ENCODE assay signal across 8 mouse cellular contexts in the genomic region with DNA sequence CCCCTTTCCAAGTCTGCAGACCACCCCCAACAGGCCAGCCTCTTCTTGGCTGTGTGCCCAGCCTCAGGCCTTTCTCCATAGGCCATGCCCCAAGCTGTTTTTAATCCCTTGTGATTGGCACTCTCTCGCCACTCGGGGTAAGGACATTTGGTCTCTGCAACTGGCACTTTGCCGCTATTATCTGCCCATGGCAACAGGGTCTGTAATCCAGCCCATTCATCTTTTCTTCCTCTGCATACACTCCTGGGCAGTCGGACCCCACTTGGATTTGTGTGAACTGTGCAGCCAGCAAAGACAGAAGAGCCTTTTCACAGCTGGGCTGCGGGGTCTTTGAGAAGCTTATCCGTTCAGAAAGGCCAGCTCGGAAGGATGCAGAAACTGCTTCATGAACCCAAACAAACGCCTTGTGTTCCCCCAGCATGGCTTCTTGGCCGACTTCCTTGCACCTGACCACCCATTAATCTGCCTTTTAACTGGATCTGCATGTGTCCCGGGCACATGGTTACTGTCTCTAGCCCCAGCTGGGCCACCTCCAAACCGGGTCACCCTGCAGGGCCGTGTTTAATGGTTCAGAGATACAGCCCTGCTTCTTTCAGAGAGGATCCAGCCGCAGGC.
DNase-seq lines count a peak whose midpoint lies in the region; ATAC-seq lines count a peak whose summit lies in the region.

No protein-coding gene starts in this region.

- no peak overlapping the region for H3K27ac ChIP-seq in heart, embryonic 12.5 days (ENCODE audit: poor library complexity, severe bottlenecking)
- H3K27ac ChIP-seq in forebrain, embryonic 13.5 days, result peak overlapping the region; percentile 78
- H3K27ac ChIP-seq in neural tube, embryonic 14.5 days (ENCODE audit: low read depth, low read length), result peak overlapping the region; percentile 35
- no peak overlapping the region for H3K27ac ChIP-seq in liver, embryonic 12.5 days

- no peaks in the 10 kb centered on the region for H3K27me3 ChIP-seq in heart, embryonic 12.5 days (replicated peaks)
- peaks cover 53% of the 10 kb centered on the region for H3K27me3 ChIP-seq in forebrain, embryonic 13.5 days
- H3K27me3 ChIP-seq in neural tube, embryonic 14.5 days (ENCODE audit: control insufficient read depth, insufficient read depth, low read length), result no peaks in the 10 kb centered on the region
- peaks cover 23% of the 10 kb centered on the region for H3K27me3 ChIP-seq in liver, embryonic 12.5 days (replicated peaks)

- 40% methylated on average over 13 of the region's 13 CpGs for WGBS in heart, embryonic 12.5 days
- 2% methylated on average over 13 of the region's 13 CpGs for whole genome bisulfite sequencing in forebrain, embryonic 13.5 days
- 16% methylated on average over 13 of the region's 13 CpGs for WGBS in neural tube, embryonic 14.5 days
- WGBS in liver, embryonic 12.5 days (ENCODE audit: insufficient replicate concordance), result 64% methylated on average over 13 of the region's 13 CpGs

- no peaks in the 10 kb centered on the region for H3K36me3 ChIP-seq in heart, embryonic 12.5 days
- no peaks in the 10 kb centered on the region for H3K36me3 ChIP-seq in forebrain, embryonic 13.5 days (ENCODE audit: poor library complexity, severe bottlenecking)
- H3K36me3 ChIP-seq in neural tube, embryonic 14.5 days (ENCODE audit: control insufficient read depth, insufficient read depth, low read length), result no peaks in the 10 kb centered on the region
- no peaks in the 10 kb centered on the region for H3K36me3 ChIP-seq in liver, embryonic 12.5 days

- H3K4me1 ChIP-seq in heart, embryonic 12.5 days (replicated peaks), result peaks cover 13% of the 10 kb centered on the region
- peaks cover 58% of the 10 kb centered on the region for H3K4me1 ChIP-seq in forebrain, embryonic 13.5 days
- peaks cover 33% of the 10 kb centered on the region for H3K4me1 ChIP-seq in neural tube, embryonic 14.5 days (ENCODE audit: control insufficient read depth, insufficient read depth, low read length)
- H3K4me1 ChIP-seq in liver, embryonic 12.5 days, result no peaks in the 10 kb centered on the region

- no peak overlapping the region for H3K4me3 ChIP-seq in heart, embryonic 12.5 days
- H3K4me3 ChIP-seq in forebrain, embryonic 13.5 days, result no peak overlapping the region
- H3K4me3 ChIP-seq in neural tube, embryonic 14.5 days (ENCODE audit: low read depth, low read length), result no peak overlapping the region
- no peak overlapping the region for H3K4me3 ChIP-seq in liver, embryonic 12.5 days

- no peaks in the 10 kb centered on the region for H3K9me3 ChIP-seq in heart, embryonic 12.5 days (replicated peaks)
- H3K9me3 ChIP-seq in forebrain, embryonic 13.5 days (replicated peaks), result no peaks in the 10 kb centered on the region
- no peaks in the 10 kb centered on the region for H3K9me3 ChIP-seq in neural tube, embryonic 14.5 days (ENCODE audit: control insufficient read depth, low read length)
- H3K9me3 ChIP-seq in liver, embryonic 12.5 days (replicated peaks), result no peaks in the 10 kb centered on the region

- no peak for DNase-seq in heart, adult 18-20 months
- peak; percentile 72 for DNase-seq in brain, embryonic 18.5 days (ENCODE audit: low read depth, low spot score)
- peak; percentile 63 for DNase-seq in layer of hippocampus, adult 9-11 months
- DNase-seq in thymus, postnatal 25 days, result no peak

- H3K9ac ChIP-seq in heart, embryonic 12.5 days, result no peak overlapping the region
- H3K9ac ChIP-seq in forebrain, embryonic 13.5 days, result no peak overlapping the region
- H3K9ac ChIP-seq in neural tube, embryonic 14.5 days (replicated peaks; ENCODE audit: low read depth, low read length), result no peak overlapping the region
- no peak overlapping the region for H3K9ac ChIP-seq in liver, embryonic 12.5 days

- peak; percentile 33; the same call in 1 of the 2 replicates for ATAC-seq in heart, embryonic 12.5 days (ENCODE audit: insufficient number of reproducible peaks, low FRiP score)
- ATAC-seq in forebrain, embryonic 13.5 days, result peak; percentile 83
- peak; percentile 79 for ATAC-seq in neural tube, embryonic 14.5 days (ENCODE audit: low read depth)
- ATAC-seq in liver, embryonic 12.5 days, result no peak

- no peak overlapping the region for H3K4me2 ChIP-seq in heart, embryonic 12.5 days
- H3K4me2 ChIP-seq in forebrain, embryonic 13.5 days, result peak overlapping the region; percentile 34
- H3K4me2 ChIP-seq in neural tube, embryonic 14.5 days (ENCODE audit: low read depth, low read length), result no peak overlapping the region
- no peak overlapping the region for H3K4me2 ChIP-seq in liver, embryonic 12.5 days

Comparison
In these comparisons a context has a peak if more than half of its experiments do, and no peak if none do; other contexts are left out.
1. H3K27ac ChIP-seq: peak in forebrain, embryonic 13.5 days (single experiment) and neural tube, embryonic 14.5 days (single experiment); none in heart, embryonic 12.5 days (single experiment) and liver, embryonic 12.5 days (single experiment).
2. DNase-seq: peak in brain, embryonic 18.5 days (single experiment) and layer of hippocampus, adult 9-11 months (single experiment); none in heart, adult 18-20 months (0 of 2) and thymus, postnatal 25 days (single experiment).